Mouse (Mus musculus): ENCODE results near the gene Maml1.

GRCm38 (mm10) chr11:50212848-50213758, 79.0 kb downstream of the Maml1 start:
- no peak for TF ChIP-seq CTCF (IDR thresholded peaks at IDR 0.05; ENCODE audit: low read depth)
- TF ChIP-seq EP300 (IDR thresholded peaks at IDR 0.05; ENCODE audit: low read depth) = peak; percentile 46; the same call in 1 of the 2 replicates

Data from liver, postnatal 0 days (tissue).